Mouse (Mus musculus) CD8-positive naive resting alpha-beta T cell, adult 57 days (primary cell): Measurements from ENCODE around the gene Gm21083. TPM values are rescaled to one million over a fixed set of nuclear protein-coding genes. Genes with fewer than 3 reads are reported as not detected.

ENCODE experiments used
- total RNA-seq: library from RNA; stranded (reverse); gene quantifications from one replicate; pipeline ENCODE4 v1.2.4, GENCODE M21; 2023

Gm21083 gene
- total RNA-seq, result not detected

GRCm38 (mm10) chr5:15577033-15577432 is at the start of gene Gm21083:
TSS of gene Gm21083 (plus strand) at chr5:15577333.

GRCm38 (mm10) chr5:15529122-15529521 is 48.0 kb upstream of the Gm21083 start, which contains the start of gene Gm21190:
TSS of gene Gm21190 (minus strand) at chr5:15529222.

GRCm38 (mm10) chr5:15618764-15619163 is 41.6 kb downstream of the Gm21083 start, which contains the start of gene Speer4d:
TSS of gene Speer4d (plus strand) at chr5:15619064.

Other genes with a start within 250 kb of the Gm21083 start
- gene Gm21149, start 100.8 kb upstream of the Gm21083 start, total RNA-seq, result not detected
- not detected for gene Gm21190, start 48.1 kb upstream of the Gm21083 start, total RNA-seq
- gene Speer4d, start 41.7 kb downstream of the Gm21083 start, total RNA-seq, result not detected
- not detected for gene 4930572O03Rik, start 79.7 kb downstream of the Gm21083 start, total RNA-seq
- gene Speer4c, start 136.9 kb downstream of the Gm21083 start, total RNA-seq, result not detected